7 mouse cellular contexts compared by ENCODE assay signal in genomic region chr15:96524239-96524738, GRCm38 (mm10).
DNase-seq lines count a peak whose midpoint lies in the region; ATAC-seq lines count a peak whose summit lies in the region.

No protein-coding gene starts in this region.

- ATAC-seq in heart, embryonic 13.5 days (ENCODE audit: extremely low read depth, insufficient number of reproducible peaks, low FRiP score, low TSS enrichment) = peak; percentile 71; the same call in 1 of the 2 replicates
- no peak for ATAC-seq in erythroid progenitor cell, adult 5-6 weeks (replicated peaks; ENCODE audit: low FRiP score, poor library complexity, severe bottlenecking)
- no peak for ATAC-seq in intestine, embryonic 16.5 days

- H3K9ac ChIP-seq in heart, embryonic 13.5 days = peak overlapping the region; percentile 57
- H3K9ac ChIP-seq in intestine, embryonic 16.5 days (ENCODE audit: low read depth, low read length) = no peak overlapping the region

- H3K27ac ChIP-seq in heart, embryonic 13.5 days (replicated peaks) = peak overlapping the region; percentile 94
- H3K27ac ChIP-seq in intestine, embryonic 16.5 days (ENCODE audit: low read length) = no peak overlapping the region

- peak; percentile 47 for DNase-seq in ES-CJ7 (ENCODE audit: low read depth, low spot score)
- peak; percentile 42 for DNase-seq in adipocyte (ENCODE audit: low spot score)
- peak; percentile 74 for DNase-seq in lung, postnatal 14 days
- no peak for DNase-seq in natural killer cell, adult 2 months (ENCODE audit: low spot score in 2 of 2)

- peaks cover 34% of the 10 kb centered on the region for H3K4me1 ChIP-seq in heart, embryonic 13.5 days
- H3K4me1 ChIP-seq in intestine, embryonic 16.5 days (ENCODE audit: control insufficient read depth, insufficient read depth, low read length) = peaks cover 5% of the 10 kb centered on the region; the same call in 1 of the 2 replicates

- no peaks in the 10 kb centered on the region for H3K27me3 ChIP-seq in heart, embryonic 13.5 days (replicated peaks)
- H3K27me3 ChIP-seq in intestine, embryonic 16.5 days (replicated peaks; ENCODE audit: control insufficient read depth, insufficient read depth, low read length) = no peaks in the 10 kb centered on the region

- H3K36me3 ChIP-seq in heart, embryonic 13.5 days = no peaks in the 10 kb centered on the region
- no peaks in the 10 kb centered on the region for H3K36me3 ChIP-seq in intestine, embryonic 16.5 days (ENCODE audit: control insufficient read depth, insufficient read depth, low read length)

- H3K9me3 ChIP-seq in heart, embryonic 13.5 days = no peaks in the 10 kb centered on the region
- H3K9me3 ChIP-seq in intestine, embryonic 16.5 days (ENCODE audit: control insufficient read depth, low read length) = no peaks in the 10 kb centered on the region

- WGBS in heart, embryonic 13.5 days = 9% methylated on average over 9 of the region's 9 CpGs
- 45% methylated on average over 9 of the region's 9 CpGs for WGBS in intestine, embryonic 16.5 days

- H3K4me3 ChIP-seq in heart, embryonic 13.5 days = peak overlapping the region; percentile 27; the same call in 1 of the 2 replicates
- no peak overlapping the region for H3K4me3 ChIP-seq in intestine, embryonic 16.5 days (ENCODE audit: low read length)

- peak overlapping the region; percentile 51 for H3K4me2 ChIP-seq in heart, embryonic 13.5 days
- H3K4me2 ChIP-seq in intestine, embryonic 16.5 days (ENCODE audit: low read depth, low read length) = no peak overlapping the region

Comparison
In these comparisons a context has a peak if more than half of its experiments do, and no peak if none do; other contexts are left out.
1. DNase-seq: peak in ES-CJ7 (single experiment), adipocyte (single experiment) and lung, postnatal 14 days (single experiment); none in natural killer cell, adult 2 months (0 of 2).